Mouse (Mus musculus) C3H10T1/2 (cell line): Measurements from ENCODE around the gene Vsig8. TPM values are rescaled to one million over a fixed set of nuclear protein-coding genes. Genes with fewer than 3 reads are reported as not detected.

Experiments used
- polyA plus RNA-seq, 2 experiments: library from polyadenylated mRNA; unstranded; fragments of >200 nt; fragmentation: generic; extraction: Trizol; gene quantifications; one replicate each; pipeline ENCODE4 v1.2.1; 2012; ENCODE audit warnings: missing spikeins in 2 of 2

The Vsig8 gene
- under 1 TPM in 1 of 2 experiments, not detected in 1; 0.09 TPM for polyA plus RNA-seq

DNA sequence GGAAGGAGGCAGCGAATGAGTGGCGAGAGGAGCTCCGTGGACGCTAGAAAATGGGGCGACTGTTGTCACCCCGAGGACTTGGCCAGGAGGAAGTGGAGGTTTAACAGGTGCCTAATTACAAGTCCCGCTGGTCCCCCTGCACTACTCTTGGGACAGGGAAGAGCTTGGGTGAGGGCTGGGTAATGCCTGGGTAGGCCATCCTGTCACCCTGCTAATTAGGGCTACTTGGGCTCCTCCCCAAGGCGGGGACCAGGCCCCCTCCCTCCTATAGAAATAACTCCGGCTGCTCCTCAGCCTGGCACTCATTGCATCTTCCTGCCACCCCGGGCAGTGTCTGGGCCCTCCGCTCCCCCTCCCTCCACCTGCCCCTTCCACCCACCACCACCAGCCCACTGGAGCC is at the start of gene Vsig8:
TSS of gene Vsig8 (plus strand) at position 301 of the 400 bp plus-strand sequence.

DNA sequence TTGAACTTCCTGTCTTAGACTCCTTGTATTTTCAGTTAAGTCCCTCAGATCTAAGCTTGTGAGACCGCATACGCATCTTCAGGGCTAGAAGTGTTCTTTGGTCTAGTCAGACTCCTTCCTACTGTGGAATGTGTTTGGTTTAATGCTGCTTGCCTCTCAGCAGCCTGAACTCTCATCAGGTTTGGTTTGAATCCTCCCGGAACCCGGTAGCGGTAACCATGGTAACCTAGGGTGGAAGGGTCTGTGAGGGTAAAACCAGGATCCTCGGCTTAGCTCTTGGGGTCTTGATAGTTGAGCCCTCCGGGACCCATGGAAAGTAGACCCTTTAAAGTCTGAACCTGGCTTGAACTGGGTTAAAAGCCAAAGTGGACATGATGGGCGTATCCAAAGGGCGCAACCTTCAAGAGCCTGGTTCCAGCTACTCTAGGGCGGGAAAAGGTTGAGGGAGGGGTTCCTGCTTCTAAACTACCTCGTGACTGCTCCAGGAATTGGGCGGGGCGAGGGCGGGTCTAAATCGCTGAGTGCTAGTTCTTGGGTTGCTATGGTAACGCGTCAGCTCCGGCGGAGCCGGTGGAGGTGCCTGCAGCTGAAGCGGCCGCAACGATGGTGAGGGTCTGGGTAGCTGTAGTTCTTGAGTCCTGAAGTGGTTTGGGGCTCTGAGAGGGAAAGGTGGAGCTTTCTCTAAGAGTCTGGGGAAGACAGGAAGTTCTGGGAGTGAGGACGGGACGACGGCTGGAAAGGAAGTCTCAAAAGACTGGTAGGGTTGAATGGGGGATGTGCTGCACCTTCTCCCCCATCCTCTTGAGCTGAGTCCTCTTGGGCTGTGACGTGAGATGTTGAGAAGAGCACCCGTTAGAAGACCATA is 34.9 kb upstream of the Vsig8 start, which contains the start of gene Cfap45:
TSS of gene Cfap45 (plus strand) at position 226 of the 865 bp plus-strand sequence.

DNA sequence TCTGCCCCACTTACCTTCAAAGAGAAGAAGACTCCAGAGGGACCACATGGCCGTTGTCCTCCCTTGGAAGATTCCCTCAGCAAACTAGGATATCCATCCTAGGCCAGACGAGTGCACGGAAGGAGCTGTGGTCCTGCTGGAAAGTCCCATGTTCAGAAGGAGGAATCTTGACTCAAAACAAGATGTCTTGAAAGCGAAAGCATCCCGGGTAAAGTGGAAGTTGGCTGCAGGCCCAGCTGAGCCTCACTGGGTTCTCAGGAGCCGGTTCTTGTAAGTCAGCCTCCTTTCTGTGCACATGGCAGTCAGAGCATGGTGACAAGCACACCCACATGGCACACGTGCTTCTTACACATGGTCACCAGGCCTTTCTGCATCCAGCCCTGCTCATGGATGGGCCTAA is 34.6 kb downstream of the Vsig8 start, which contains the start of gene Slamf8:
TSS of gene Slamf8 (minus strand) at position 184 of the 400 bp plus-strand sequence.

DNA sequence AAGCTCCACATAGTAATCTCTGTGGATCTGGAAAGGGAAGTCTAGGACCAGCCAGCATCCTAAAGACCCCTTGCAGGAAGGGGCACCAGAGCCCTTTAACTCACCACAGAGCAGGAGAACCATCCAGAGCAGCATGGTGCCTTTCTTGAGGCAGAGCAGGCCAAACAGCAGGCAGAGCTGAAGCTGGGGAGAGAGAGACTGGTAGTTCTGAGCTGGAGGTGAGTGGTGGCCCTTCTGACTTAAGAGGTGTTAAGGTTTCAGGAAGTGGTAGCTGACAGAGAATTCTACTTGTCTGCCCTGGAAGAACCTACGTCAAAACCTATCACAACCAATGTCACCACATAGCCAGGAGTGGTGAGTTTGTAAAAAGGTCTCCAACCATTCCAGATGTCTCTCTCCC is 46.6 kb downstream of the Vsig8 start, which contains the start of gene Fcrl6:
TSS of gene Fcrl6 (minus strand) at position 226 of the 400 bp plus-strand sequence.

Other genes with a start within 250 kb of the Vsig8 start
- under 1 TPM; under 0.01 to 0.19 TPM for gene Kcnj9, start 226.6 kb upstream of the Vsig8 start, polyA plus RNA-seq
- under 1 TPM in 1 of 2 experiments, not detected in 1; 0.01 TPM for gene Kcnj10, start 214.7 kb upstream of the Vsig8 start, polyA plus RNA-seq
- 1 to 10 TPM in 1 of 2 experiments, under 1 TPM in 1; 0.43 to 1.8 TPM for gene Pigm, start 179.4 kb upstream of the Vsig8 start, polyA plus RNA-seq
- gene Slamf9, start 80.6 kb upstream of the Vsig8 start, polyA plus RNA-seq, result not detected
- gene Igsf9, start 74.2 kb upstream of the Vsig8 start, polyA plus RNA-seq, result 1 to 10 TPM in 1 of 2 experiments, under 1 TPM in 1; 0.41 to 3.1 TPM
- 100 to 1,000 TPM; 218 to 523 TPM for gene Tagln2, start 55.9 kb upstream of the Vsig8 start, polyA plus RNA-seq
- gene Cfap45, start 35.1 kb upstream of the Vsig8 start, polyA plus RNA-seq, result under 1 TPM in 1 of 2 experiments, not detected in 1; 0.01 TPM
- under 1 TPM in 1 of 2 experiments, not detected in 1; 0.18 TPM for gene Slamf8, start 34.6 kb downstream of the Vsig8 start, polyA plus RNA-seq
- not detected for gene Fcrl6, start 46.6 kb downstream of the Vsig8 start, polyA plus RNA-seq
- 1 to 10 TPM; 2.5 to 5.6 TPM for gene Dusp23, start 77.0 kb downstream of the Vsig8 start, polyA plus RNA-seq
- not detected for gene Crp, start 142.1 kb downstream of the Vsig8 start, polyA plus RNA-seq